Mouse (Mus musculus): Measurements from ENCODE around the gene Gm4724.
"Not testable (repeated sequence)": the region's sequence is repeated elsewhere in the genome, so short reads cannot be mapped to it uniquely, and the experiment has no call there.

Gm4724 gene

GRCm38 (mm10) chr2:175435707-175436106 lies at the start of gene Gm4724:
Gene Gm4724, minus strand, starts transcription at chr2:175435807.
- not testable (repeated sequence) for DNase-seq

GRCm38 (mm10) chr2:175469685-175470084 lies 34.1 kb upstream of the Gm4724 start, which contains the start of gene Zfp965:
Gene Zfp965, plus strand, starts transcription at chr2:175469985.
- DNase-seq: not testable (repeated sequence)

All from cerebellum, adult 11 months (tissue).